38 mouse cellular contexts compared by ENCODE assay signal in genomic region chr1:133280537-133280936, GRCm38 (mm10). TPM values are rescaled to one million over a fixed set of nuclear protein-coding genes. Genes with fewer than 3 reads are reported as not detected.
"Had no signal": no experiment of that assay in that cellular context is flagged by ENCODE, and none has a peak within 500 bp of the region (broad histone marks: within the 10 kb centered on the region; RNA-seq: fewer than 3 reads in every experiment).

No protein-coding gene starts in this region.

- DNase-seq: cerebellum, adult 2 months; cerebellum, adult 8-10 months; cerebellum, adult 9-10 months; cerebellum, adult 9-11 months; cerebellum, postnatal 10 days; cerebellum, postnatal 14 days; cerebellum, postnatal 25 days; cerebellum, postnatal 36 days; embryo, embryonic 11 days; forebrain, postnatal 0 days; gastrocnemius, adult 2 months; gastrocnemius, postnatal 10 days; gastrocnemius, postnatal 14 days; gastrocnemius, postnatal 25 days; gastrocnemius, postnatal 36 days; heart, adult 18-20 months; heart, adult 2 months had no signal

- H3K27me3 ChIP-seq: embryonic facial prominence, embryonic 13.5 days; embryonic facial prominence, embryonic 15.5 days; forebrain, embryonic 12.5 days; forebrain, embryonic 13.5 days; forebrain, embryonic 15.5 days had no signal

- H3K4me3 ChIP-seq: embryonic facial prominence, embryonic 10.5 days; embryonic facial prominence, embryonic 12.5 days; embryonic facial prominence, embryonic 13.5 days; embryonic facial prominence, embryonic 15.5 days; erythroblast, embryonic 14.5 days; forebrain, embryonic 10.5 days; forebrain, embryonic 12.5 days; forebrain, embryonic 13.5 days; forebrain, embryonic 15.5 days; gastrocnemius, adult 2 months; heart, adult 2 months had no signal

- H3K9ac ChIP-seq: embryonic facial prominence, embryonic 12.5 days; embryonic facial prominence, embryonic 13.5 days; embryonic facial prominence, embryonic 15.5 days; forebrain, embryonic 12.5 days; forebrain, embryonic 13.5 days; forebrain, embryonic 15.5 days; forebrain, postnatal 0 days had no signal

- H3K4me1 ChIP-seq: embryonic facial prominence, embryonic 15.5 days had no signal

- H3K36me3 ChIP-seq: embryonic facial prominence, embryonic 10.5 days; embryonic facial prominence, embryonic 12.5 days; embryonic facial prominence, embryonic 13.5 days; embryonic facial prominence, embryonic 15.5 days had no signal

- ATAC-seq: forebrain, embryonic 13.5 days; forebrain, embryonic 14.5 days; forebrain, embryonic 15.5 days; forebrain, embryonic 16.5 days; forebrain, postnatal 0 days had no signal

- H3K4me2 ChIP-seq: embryonic facial prominence, embryonic 12.5 days; embryonic facial prominence, embryonic 13.5 days; embryonic facial prominence, embryonic 15.5 days; forebrain, embryonic 12.5 days; forebrain, embryonic 13.5 days; forebrain, embryonic 15.5 days had no signal

- H3K9me3 ChIP-seq: embryonic facial prominence, embryonic 10.5 days; embryonic facial prominence, embryonic 12.5 days; embryonic facial prominence, embryonic 13.5 days; embryonic facial prominence, embryonic 15.5 days; forebrain, embryonic 10.5 days; forebrain, embryonic 12.5 days; forebrain, embryonic 13.5 days; forebrain, embryonic 15.5 days had no signal

- H3K27ac ChIP-seq: embryonic facial prominence, embryonic 10.5 days; embryonic facial prominence, embryonic 12.5 days; embryonic facial prominence, embryonic 13.5 days; embryonic facial prominence, embryonic 15.5 days; forebrain, embryonic 12.5 days; forebrain, embryonic 13.5 days; forebrain, embryonic 15.5 days; gastrocnemius, adult 2 months; heart, adult 2 months had no signal

RNA-seq across cellular contexts. Expression of gene Golt1a, which starts 29.1 kb away (rescaled TPM):
- total RNA-seq: common myeloid progenitor, adult 5-6 weeks; gastrocnemius, adult 18-20 months; gastrocnemius, adult 2 months; gastrocnemius, adult 8-10 months; gastrocnemius, postnatal 10 days; gastrocnemius, postnatal 14 days; gastrocnemius, postnatal 25 days; gastrocnemius, postnatal 36 days; gastrocnemius, postnatal 4 days; granulocyte monocyte progenitor cell, adult 5-6 weeks; heart, adult 18-20 months; heart, adult 2 months had no signal
- polyA plus RNA-seq: cerebellum, adult 2 months; embryonic facial prominence, embryonic 10.5 days; embryonic facial prominence, embryonic 11.5 days; embryonic facial prominence, embryonic 12.5 days; embryonic facial prominence, embryonic 13.5 days; embryonic facial prominence, embryonic 14.5 days; erythroblast, embryonic 14.5 days; forebrain, embryonic 10.5 days; forebrain, embryonic 11.5 days; forebrain, embryonic 12.5 days; forebrain, embryonic 13.5 days; forebrain, embryonic 14.5 days; forebrain, embryonic 16.5 days; forebrain, postnatal 0 days had no signal

RNA-seq across cellular contexts. Expression of gene Kiss1, which starts 41.1 kb away (rescaled TPM):
- total RNA-seq: common myeloid progenitor, adult 5-6 weeks; forebrain, postnatal 0 days; gastrocnemius, adult 18-20 months; gastrocnemius, adult 2 months; gastrocnemius, adult 8-10 months; gastrocnemius, postnatal 10 days; gastrocnemius, postnatal 14 days; gastrocnemius, postnatal 25 days; gastrocnemius, postnatal 36 days; gastrocnemius, postnatal 4 days; granulocyte monocyte progenitor cell, adult 5-6 weeks; heart, adult 18-20 months; heart, adult 2 months had no signal
- polyA plus RNA-seq: cerebellum, adult 2 months; cortical plate, adult 2 months; embryonic facial prominence, embryonic 10.5 days; embryonic facial prominence, embryonic 11.5 days; embryonic facial prominence, embryonic 12.5 days; embryonic facial prominence, embryonic 13.5 days; embryonic facial prominence, embryonic 14.5 days; erythroblast, embryonic 14.5 days; forebrain, embryonic 10.5 days; forebrain, embryonic 12.5 days; forebrain, embryonic 13.5 days; forebrain, embryonic 14.5 days; forebrain, embryonic 15.5 days; forebrain, postnatal 0 days; gonadal fat pad, adult 2 months; heart, adult 2 months had no signal
